Mouse (Mus musculus): ENCODE data around the gene Vmn1r236. TPM values are rescaled to one million over a fixed set of nuclear protein-coding genes. Genes with fewer than 3 reads are reported as not detected.

The Vmn1r236 gene
- not detected in 2 replicates for polyA plus RNA-seq (2015; fragmentation: Nextera tagmentation; extraction: Ambion mirVana)

DNA sequence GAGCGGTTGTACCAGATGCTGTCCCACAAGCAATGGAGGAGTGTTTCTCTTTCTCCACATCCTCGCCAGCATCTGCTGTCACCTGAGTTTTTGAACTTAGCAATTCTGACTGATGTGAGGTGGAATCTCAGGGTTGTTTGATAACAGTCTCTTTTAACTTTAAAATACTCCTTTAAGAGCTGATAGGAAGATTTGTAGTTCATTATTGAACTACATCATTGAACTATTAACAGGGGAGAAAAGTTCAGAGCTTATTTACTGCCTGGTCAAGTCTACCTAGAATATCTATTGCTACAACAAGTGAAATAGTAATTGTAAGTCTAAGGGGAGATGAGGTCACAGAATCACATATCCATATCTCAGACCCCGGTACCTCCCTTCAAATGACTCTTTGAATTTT lies at the start of gene Vmn1r236:
Vmn1r236 (plus strand) TSS at position 301 of the 400 bp plus-strand sequence.
- WGBS = 70% methylated on average over 3 of the region's 3 CpGs
- Histone ChIP-seq H3K4me2 (no peak within 1 kb of the TSS), H3K9ac (no peak within 1 kb of the TSS), H3K36me3 (no peaks in the 10 kb centered on the region), H3K4me1 (no peaks in the 10 kb centered on the region), H3K9me3 (no peaks in the 10 kb centered on the region), H3K27ac (no peak within 1 kb of the TSS), H3K27me3 (replicated peaks) (no peaks in the 10 kb centered on the region), H3K4me3 (replicated peaks) (no peak within 1 kb of the TSS)
- ATAC-seq (ENCODE audit: insufficient read depth, low FRiP score, low read depth) = no peak

GRCm38 (mm10) chr17:21256111-21256510 lies 26.6 kb upstream of the Vmn1r236 start, which contains the start of gene Vmn1r235:
TSS of gene Vmn1r235 (plus strand) at chr17:21256411.
- Histone ChIP-seq H3K36me3 (no peaks in the 10 kb centered on the region), H3K9me3 (no peaks in the 10 kb centered on the region), H3K9ac (no peak within 1 kb of the TSS), H3K27ac (no peak within 1 kb of the TSS), H3K4me1 (no peaks in the 10 kb centered on the region), H3K4me3 (replicated peaks) (no peak within 1 kb of the TSS), H3K4me2 (no peak within 1 kb of the TSS), H3K27me3 (replicated peaks) (no peaks in the 10 kb centered on the region)
- ATAC-seq (ENCODE audit: insufficient read depth, low FRiP score, low read depth) = no peak

- Histone ChIP-seq H3K4me2 (no peak overlapping the region), H3K4me3 (replicated peaks) (no peak overlapping the region), H3K9me3 (no peaks in the 10 kb centered on the region), H3K36me3 (no peaks in the 10 kb centered on the region), H3K9ac (no peak overlapping the region), H3K27me3 (replicated peaks) (no peaks in the 10 kb centered on the region), H3K27ac (no peak overlapping the region), H3K4me1 (no peaks in the 10 kb centered on the region)
- no peak for ATAC-seq (ENCODE audit: insufficient read depth, low FRiP score, low read depth)
- WGBS = 8% methylated on average over 4 of the region's 4 CpGs
Measured at GRCm38 (mm10) chr17:21272103-21272502, 10.6 kb upstream of the Vmn1r236 start.

GRCm38 (mm10) chr17:21284395-21284794 lies 1.7 kb downstream of the Vmn1r236 start:
- Histone ChIP-seq H3K4me1 (no peaks in the 10 kb centered on the region), H3K4me2 (no peak overlapping the region), H3K9me3 (no peaks in the 10 kb centered on the region), H3K4me3 (replicated peaks) (no peak overlapping the region), H3K27ac (no peak overlapping the region), H3K9ac (no peak overlapping the region), H3K36me3 (no peaks in the 10 kb centered on the region), H3K27me3 (replicated peaks) (no peaks in the 10 kb centered on the region)
- no peak for ATAC-seq (ENCODE audit: insufficient read depth, low FRiP score, low read depth)

GRCm38 (mm10) chr17:21289695-21290094 lies 7.0 kb downstream of the Vmn1r236 start:
- Histone ChIP-seq H3K9me3 (no peaks in the 10 kb centered on the region), H3K27me3 (replicated peaks) (no peaks in the 10 kb centered on the region), H3K27ac (no peak overlapping the region), H3K4me2 (no peak overlapping the region), H3K36me3 (no peaks in the 10 kb centered on the region), H3K9ac (no peak overlapping the region), H3K4me1 (no peaks in the 10 kb centered on the region), H3K4me3 (replicated peaks) (no peak overlapping the region)
- no peak for ATAC-seq (ENCODE audit: insufficient read depth, low FRiP score, low read depth)

DNA sequence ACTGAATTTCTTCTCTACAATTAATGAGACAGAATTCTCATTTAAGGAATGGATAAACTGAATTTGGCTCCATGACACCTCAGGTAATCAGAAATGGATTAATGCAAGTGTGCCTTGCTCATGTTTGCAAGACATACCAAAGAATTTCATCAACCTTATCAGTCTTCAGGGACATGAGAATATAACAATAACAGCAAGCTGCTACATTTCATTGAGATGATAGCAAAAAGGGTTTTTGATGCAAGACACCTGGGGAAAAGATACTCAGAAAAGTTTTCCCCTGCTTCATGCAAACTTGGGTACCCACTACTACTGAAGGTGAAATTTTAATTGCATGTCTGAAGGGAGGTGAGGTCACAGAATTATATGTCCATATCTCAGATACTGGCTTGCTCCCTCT lies 28.8 kb downstream of the Vmn1r236 start, which contains the start of gene Vmn1r237:
Vmn1r237 (plus strand) TSS at position 301 of the 400 bp plus-strand sequence.
- H3K36me3 ChIP-seq = no peaks in the 10 kb centered on the region
- no peak for ATAC-seq (ENCODE audit: insufficient read depth, low FRiP score, low read depth)
- H3K27ac ChIP-seq = no peak within 1 kb of the TSS

More for the DNA sequence above, 28.8 kb downstream of the Vmn1r236 start, which contains the start of gene Vmn1r237:
- no peak within 1 kb of the TSS for H3K4me2 ChIP-seq
- no peaks in the 10 kb centered on the region for H3K9me3 ChIP-seq
- H3K4me1 ChIP-seq = no peaks in the 10 kb centered on the region
- H3K9ac ChIP-seq = no peak within 1 kb of the TSS
- H3K27me3 ChIP-seq (replicated peaks) = no peaks in the 10 kb centered on the region
- no peak within 1 kb of the TSS for H3K4me3 ChIP-seq (replicated peaks)

Small RNA genes within 50 kb of the gene (microRNA-seq; reads per million reads assigned to microRNA genes)
- not detected for gene Gm26384

Other genes with a start within 250 kb of the Vmn1r236 start
- gene Vmn1r234, start 56.9 kb upstream of the Vmn1r236 start, polyA plus RNA-seq (2015; fragmentation: Nextera tagmentation; extraction: Ambion mirVana) = not detected in 2 replicates
- gene Vmn1r235, start 26.5 kb upstream of the Vmn1r236 start, polyA plus RNA-seq (2015; fragmentation: Nextera tagmentation; extraction: Ambion mirVana) = not detected in 2 replicates
- gene Vmn1r237, start 28.9 kb downstream of the Vmn1r236 start, polyA plus RNA-seq (2015; fragmentation: Nextera tagmentation; extraction: Ambion mirVana) = not detected in 2 replicates
- 3.1 and 3.4 TPM in 2 replicates for gene Zfp677, start 100.8 kb downstream of the Vmn1r236 start, polyA plus RNA-seq (2015; fragmentation: Nextera tagmentation; extraction: Ambion mirVana)
- 6.5 and 7.3 TPM in 2 replicates for gene Zfp54, start 140.3 kb downstream of the Vmn1r236 start, polyA plus RNA-seq (2015; fragmentation: Nextera tagmentation; extraction: Ambion mirVana)
- gene Zfp51, start 167.4 kb downstream of the Vmn1r236 start, polyA plus RNA-seq (2015; fragmentation: Nextera tagmentation; extraction: Ambion mirVana) = 15.4 and 17.0 TPM in 2 replicates
- 13.4 and 13.5 TPM in 2 replicates for gene Zfp53, start 206.1 kb downstream of the Vmn1r236 start, polyA plus RNA-seq (2015; fragmentation: Nextera tagmentation; extraction: Ambion mirVana)

Data from stomach, embryonic 15.5 days (tissue).